Mouse (Mus musculus) kidney, adult 2 months (tissue): ENCODE results near the gene Fam241a.

Experiments used
- CTCF ChIP-seq: fragments of 200-500 bp; conservative IDR thresholded peaks from 2 replicates; pipeline ENCODE4 v1.5.1; 2011; ENCODE audit warnings: low read depth, mild to moderate bottlenecking, control low read depth, low read length, moderate library complexity, mixed read lengths; ENCODE audit not compliant: insufficient read depth, insufficient read length
- POLR2A ChIP-seq: fragments of 200-500 bp; IDR thresholded peaks from one replicate; pipeline ENCODE4 v1.6.1; 2011; ENCODE audit warnings: low read depth, low read length, control low read depth

- TF ChIP-seq CTCF (no peak), POLR2A (no peak)
These were observed 34.3 kb upstream of the Fam241a start for GRCm38 (mm10) chr3:127930326-127931012.
